11 mouse cellular contexts compared by ENCODE assay signal in genomic region chr6:139624756-139625155, GRCm38 (mm10). TPM values are rescaled to one million over a fixed set of nuclear protein-coding genes. Genes with fewer than 3 reads are reported as not detected.
"Had no signal": no experiment of that assay in that cellular context is flagged by ENCODE, and none has a peak within 500 bp of the region (broad histone marks: within the 10 kb centered on the region; RNA-seq: fewer than 3 reads in every experiment).

No protein-coding gene starts in this region.

- H3K4me1 ChIP-seq: limb, embryonic 13.5 days; liver, embryonic 12.5 days; midbrain, embryonic 15.5 days; neural tube, embryonic 12.5 days had no signal

- H3K9me3 ChIP-seq: limb, embryonic 13.5 days; midbrain, embryonic 15.5 days; neural tube, embryonic 12.5 days had no signal

- H3K9ac ChIP-seq: limb, embryonic 13.5 days; liver, embryonic 12.5 days; midbrain, embryonic 15.5 days; neural tube, embryonic 12.5 days had no signal

- H3K4me3 ChIP-seq: limb, embryonic 13.5 days; liver, embryonic 12.5 days; midbrain, embryonic 15.5 days; neural tube, embryonic 12.5 days had no signal

- H3K36me3 ChIP-seq: limb, embryonic 13.5 days; liver, embryonic 12.5 days; midbrain, embryonic 15.5 days; neural tube, embryonic 12.5 days had no signal

- ATAC-seq: intestine, embryonic 16.5 days; liver, embryonic 12.5 days; midbrain, embryonic 15.5 days had no signal

- DNase-seq: kidney, adult 2 months; kidney, postnatal 36 days; left cerebral cortex, postnatal 4 days; thymus, adult 18-20 months; thymus, postnatal 14 days had no signal

- H3K27ac ChIP-seq: limb, embryonic 13.5 days; liver, embryonic 12.5 days; midbrain, embryonic 15.5 days; neural tube, embryonic 12.5 days had no signal

- H3K27me3 ChIP-seq: limb, embryonic 13.5 days; liver, embryonic 12.5 days; midbrain, embryonic 15.5 days; neural tube, embryonic 12.5 days had no signal

- H3K4me2 ChIP-seq: limb, embryonic 13.5 days; liver, embryonic 12.5 days; midbrain, embryonic 11.5 days; midbrain, embryonic 15.5 days; neural tube, embryonic 12.5 days had no signal

RNA-seq across cellular contexts. Expression of gene Pik3c2g, which starts 37.7 kb away (rescaled TPM):
- polyA plus RNA-seq: midbrain, embryonic 11.5 days had no signal
